Mouse (Mus musculus) megakaryocyte-erythroid progenitor cell, adult 5-6 weeks (primary cell): ENCODE data around the gene Ankrd60. TPM values are rescaled to one million over a fixed set of nuclear protein-coding genes. Genes with fewer than 3 reads are reported as not detected.
A peak's percentile ranks its signal among the peaks of the same experiment; 100 is the strongest.

ENCODE experiments used
- ATAC-seq: replicated peaks from 2 replicates; pipeline ENCODE4 v1.8.0; 2016; ENCODE audit warnings: mild to moderate bottlenecking, inconsistent platforms; ENCODE audit not compliant: severe bottlenecking, poor library complexity, low FRiP score, low TSS enrichment
- total RNA-seq, 2 experiments: library from RNA; stranded (forward) in 1 of 2; stranded (reverse) in 1 of 2; fragments of 200-1000, 215-1000 nt in 1 of 2; fragments of >200 nt in 1 of 2; fragmentation: Nextera tagmentation in 1 of 2; gene quantifications; 2 replicates each; pipeline ENCODE4 v1.2.3; 2014 to 2017

Gene Ankrd60
- total RNA-seq, 2 experiments from 2014 or later: not detected

GRCm38 (mm10) chr2:173586118-173586968 lies 8.2 kb upstream of the Ankrd60 start:
- peak; percentile 83 for ATAC-seq

- ATAC-seq: no peak
Observed at GRCm38 (mm10) chr2:173585387-173586117, 7.4 kb upstream of the Ankrd60 start.

GRCm38 (mm10) chr2:173584361-173584760 lies 6.2 kb upstream of the Ankrd60 start:
- no peak for ATAC-seq

GRCm38 (mm10) chr2:173583455-173583854 lies 5.3 kb upstream of the Ankrd60 start:
- ATAC-seq: no peak

GRCm38 (mm10) chr2:173582903-173583302 lies 4.7 kb upstream of the Ankrd60 start:
- ATAC-seq: peak; percentile 50

- ATAC-seq: no peak
Observed at GRCm38 (mm10) chr2:173581096-173581495, 2.9 kb upstream of the Ankrd60 start.

GRCm38 (mm10) chr2:173578595-173578994 lies 430 bp upstream of the Ankrd60 start:
- ATAC-seq: no peak

- no peak for ATAC-seq
Observed at GRCm38 (mm10) chr2:173564179-173564578, 14.0 kb downstream of the Ankrd60 start.

GRCm38 (mm10) chr2:173563336-173563735 lies 14.8 kb downstream of the Ankrd60 start:
- ATAC-seq: no peak

GRCm38 (mm10) chr2:173561851-173562442 lies 16.2 kb downstream of the Ankrd60 start:
- ATAC-seq: 0 out of 2 replicates have a peak, but pooled peaks have one; percentile 36

GRCm38 (mm10) chr2:173558754-173559396 lies 19.3 kb downstream of the Ankrd60 start:
- ATAC-seq: no peak

- peak; percentile 94 for ATAC-seq
Observed at GRCm38 (mm10) chr2:173553863-173554262, 24.3 kb downstream of the Ankrd60 start.

GRCm38 (mm10) chr2:173550681-173551080 lies 27.5 kb downstream of the Ankrd60 start:
- ATAC-seq: no peak

- no peak for ATAC-seq
Observed at GRCm38 (mm10) chr2:173549236-173549635, 28.9 kb downstream of the Ankrd60 start.

- ATAC-seq: peak; percentile 79
Observed at GRCm38 (mm10) chr2:173545992-173546703, 32.0 kb downstream of the Ankrd60 start.

- no peak for ATAC-seq
Observed at GRCm38 (mm10) chr2:173542716-173543115, 35.4 kb downstream of the Ankrd60 start.

GRCm38 (mm10) chr2:173541748-173542147 lies 36.4 kb downstream of the Ankrd60 start:
- ATAC-seq: peak; percentile 83

- no peak for ATAC-seq
Observed at GRCm38 (mm10) chr2:173539781-173540180, 38.4 kb downstream of the Ankrd60 start.

GRCm38 (mm10) chr2:173535886-173536285 lies 42.3 kb downstream of the Ankrd60 start:
- no peak for ATAC-seq
